Mouse (Mus musculus): ENCODE measurements around the gene Usp6nl. TPM values are rescaled to one million over a fixed set of nuclear protein-coding genes. Genes with fewer than 3 reads are reported as not detected.
A peak's percentile ranks its signal among the peaks of the same experiment; 100 is the strongest.

Gene Usp6nl
- 6.8 and 6.9 TPM in 2 replicates for polyA plus RNA-seq (2012; rRNA removed)

DNA sequence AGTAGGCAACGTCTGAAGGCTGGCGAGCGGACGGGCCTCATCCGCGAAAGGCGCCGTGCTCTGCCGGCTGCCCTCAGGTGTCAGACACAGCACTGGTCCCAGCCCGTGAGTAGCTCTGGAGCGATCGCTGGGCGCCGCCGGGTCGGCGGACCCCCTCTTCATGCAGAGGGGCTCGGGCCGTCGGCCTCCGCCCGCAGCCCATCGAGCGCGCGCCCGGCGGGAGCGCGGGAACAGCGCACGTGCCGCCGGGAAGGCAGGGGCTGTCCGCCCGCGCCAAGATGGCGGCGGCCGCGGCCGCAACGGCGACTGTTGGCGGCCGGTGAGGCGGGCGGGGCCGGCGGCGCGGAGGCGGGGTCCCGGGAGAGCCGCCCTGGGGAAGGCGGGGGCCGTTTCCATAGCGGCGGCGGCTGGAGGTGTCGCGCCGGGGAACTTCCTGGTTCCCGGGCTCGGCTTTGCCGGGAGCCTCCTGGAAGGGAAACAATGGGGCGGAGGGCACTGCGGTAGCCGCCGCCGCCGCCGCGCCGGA is at the start of gene Usp6nl:
Gene Usp6nl, plus strand, starts transcription at position 292 of the 526 bp plus-strand sequence.
- Histone ChIP-seq H3K4me3 (ENCODE audit: extremely low read depth, insufficient read depth, insufficient read length) (peak within 1 kb of the TSS; percentile 80), H3K27me3 (ENCODE audit: control insufficient read depth, insufficient read depth, low read length) (no peaks in the 10 kb centered on the region), H3K27ac (ENCODE audit: insufficient read depth, low read length) (peak within 1 kb of the TSS; percentile 88), H3K4me1 (ENCODE audit: control insufficient read depth, insufficient read depth, insufficient read length) (peaks cover 2% of the 10 kb centered on the region; the same call in 1 of the 2 replicates), H3K36me3 (ENCODE audit: control insufficient read depth, insufficient read depth, low read length) (no peaks in the 10 kb centered on the region)
- WGBS: 2% methylated on average over 69 of the region's 75 CpGs
- TF ChIP-seq POLR2A (IDR thresholded peaks at IDR 0.05; ENCODE audit: low read depth, low read length): peak; percentile 53
- TF ChIP-seq CTCF (IDR thresholded peaks at IDR 0.05; ENCODE audit: extremely low read depth, insufficient read depth, insufficient read length, insufficient replicate concordance): no peak
- DNase-seq (ENCODE audit: low read depth in 1 of 2, low spot score in 2 of 2): peak in 1 of 2 experiments; percentile 82

DNA sequence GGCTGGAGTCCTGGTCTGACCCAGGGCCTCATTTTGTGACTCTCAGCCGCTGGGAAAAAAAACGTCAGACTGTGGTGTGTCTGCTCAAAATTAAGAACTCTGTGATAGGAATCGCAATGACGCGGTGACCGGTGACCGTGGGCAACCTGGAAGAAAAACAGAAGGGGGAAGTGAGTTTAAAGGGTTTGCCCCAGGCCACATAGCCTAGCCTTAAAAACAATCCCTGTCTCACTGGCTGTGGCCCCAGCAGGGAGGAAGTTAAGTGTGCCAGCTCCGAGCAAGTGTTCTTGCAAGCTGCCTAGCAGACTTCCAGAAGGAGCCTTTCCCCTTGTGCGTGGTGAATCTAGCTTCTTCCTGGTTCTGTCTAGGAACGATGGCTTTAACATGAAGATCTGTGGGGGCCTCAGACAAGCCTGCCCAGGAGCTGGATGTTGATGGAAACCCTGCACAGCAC is 49.0 kb upstream of the Usp6nl start:
- Histone ChIP-seq H3K36me3 (ENCODE audit: control insufficient read depth, insufficient read depth, low read length) (no peaks in the 10 kb centered on the region), H3K4me1 (ENCODE audit: control insufficient read depth, insufficient read depth, insufficient read length) (peaks cover 10% of the 10 kb centered on the region; the same call in 1 of the 2 replicates), H3K27ac (ENCODE audit: insufficient read depth, low read length) (peak overlapping the region; percentile 76), H3K4me3 (ENCODE audit: extremely low read depth, insufficient read depth, insufficient read length) (peak overlapping the region; percentile 14; the same call in 1 of the 2 replicates), H3K27me3 (ENCODE audit: control insufficient read depth, insufficient read depth, low read length) (no peaks in the 10 kb centered on the region)
- peak; percentile 52 to 59 for DNase-seq (ENCODE audit: low read depth in 1 of 2, low spot score in 2 of 2)
- TF ChIP-seq CTCF (IDR thresholded peaks at IDR 0.05; ENCODE audit: extremely low read depth, insufficient read depth, insufficient read length, insufficient replicate concordance) (no peak), POLR2A (IDR thresholded peaks at IDR 0.05; ENCODE audit: low read depth, low read length) (no peak)
- 11% methylated on average over 10 of the region's 10 CpGs for WGBS

DNA sequence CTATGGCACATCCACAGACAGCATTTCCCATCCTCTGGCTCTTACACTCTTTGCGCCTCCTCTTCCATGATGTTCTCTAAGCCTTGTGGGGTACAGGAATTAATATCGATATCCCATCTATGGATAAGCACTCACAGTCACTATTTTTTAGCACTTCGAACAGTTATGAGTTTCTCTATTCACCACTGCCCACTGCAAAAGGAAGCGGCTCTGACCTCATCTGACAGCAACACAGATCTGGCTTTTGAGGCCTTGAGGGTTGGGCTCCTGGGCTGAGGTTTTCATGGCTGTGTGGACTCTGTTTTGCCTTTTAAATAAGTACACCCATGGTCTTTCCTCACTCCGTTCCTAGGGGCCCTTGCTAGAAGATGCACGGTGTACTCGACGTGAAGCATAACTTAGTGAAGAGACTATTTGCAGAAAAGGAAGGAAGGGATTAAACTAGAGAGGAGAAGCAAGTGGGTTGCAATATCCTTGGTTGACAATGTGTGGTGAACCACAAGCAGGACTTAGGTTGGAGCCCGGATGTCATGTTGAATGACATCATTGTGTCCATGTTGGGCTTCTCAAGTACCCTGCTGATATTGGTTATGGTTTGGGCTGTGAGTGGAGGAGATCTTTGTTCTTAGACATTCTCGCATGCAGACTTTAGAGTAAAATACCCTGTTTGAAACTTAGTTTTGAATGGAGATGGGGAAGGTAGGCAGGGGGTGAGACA is 43.5 kb upstream of the Usp6nl start:
- Histone ChIP-seq H3K36me3 (ENCODE audit: control insufficient read depth, insufficient read depth, low read length) (no peaks in the 10 kb centered on the region), H3K27ac (ENCODE audit: insufficient read depth, low read length) (no peak overlapping the region), H3K27me3 (ENCODE audit: control insufficient read depth, insufficient read depth, low read length) (no peaks in the 10 kb centered on the region), H3K4me1 (ENCODE audit: control insufficient read depth, insufficient read depth, insufficient read length) (peaks cover 9% of the 10 kb centered on the region; the same call in 1 of the 2 replicates), H3K4me3 (ENCODE audit: extremely low read depth, insufficient read depth, insufficient read length) (no peak overlapping the region)
- WGBS: 35% methylated on average over 10 of the region's 10 CpGs
- TF ChIP-seq CTCF (IDR thresholded peaks at IDR 0.05; ENCODE audit: extremely low read depth, insufficient read depth, insufficient read length, insufficient replicate concordance): no peak
- no peak for TF ChIP-seq POLR2A (IDR thresholded peaks at IDR 0.05; ENCODE audit: low read depth, low read length)
- no peak for DNase-seq (ENCODE audit: low read depth in 1 of 2, low spot score in 2 of 2)

DNA sequence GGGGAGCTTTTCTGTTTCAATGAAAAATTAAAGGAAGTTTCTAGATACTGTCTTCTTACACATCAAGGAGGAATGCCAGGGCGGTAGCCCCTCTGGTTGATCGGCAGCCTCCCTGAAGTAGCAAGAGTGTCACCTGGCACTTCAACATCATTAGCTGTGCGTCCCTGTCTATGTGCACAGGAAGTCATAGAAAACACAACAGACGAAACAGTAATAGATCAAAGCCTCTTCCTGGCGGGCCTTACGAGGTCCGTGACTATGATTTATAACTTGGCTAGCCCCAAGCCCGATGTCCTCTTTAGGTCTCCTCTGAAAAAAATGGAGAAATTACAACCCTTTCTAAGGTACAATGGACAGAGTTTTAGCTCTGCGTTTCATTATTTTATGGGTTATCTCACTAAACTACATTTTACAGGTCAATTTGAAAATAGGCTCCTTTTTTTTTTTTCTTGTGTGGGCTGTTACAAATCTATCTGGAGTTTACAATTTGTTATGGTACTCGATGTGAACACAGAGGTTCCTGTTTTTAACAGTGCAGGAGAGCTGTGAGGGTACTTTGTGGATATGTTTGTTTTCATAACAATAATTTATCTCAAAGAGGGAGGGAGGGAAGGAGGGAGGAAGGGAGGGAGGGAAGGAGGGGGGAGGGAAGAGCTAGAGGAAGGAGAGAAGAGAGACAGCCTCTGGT is 42.7 kb upstream of the Usp6nl start:
- peaks cover 10% of the 10 kb centered on the region; the same call in 1 of the 2 replicates for H3K4me1 ChIP-seq (ENCODE audit: control insufficient read depth, insufficient read depth, insufficient read length)
- H3K4me3 ChIP-seq (ENCODE audit: extremely low read depth, insufficient read depth, insufficient read length): no peak overlapping the region

DNA sequence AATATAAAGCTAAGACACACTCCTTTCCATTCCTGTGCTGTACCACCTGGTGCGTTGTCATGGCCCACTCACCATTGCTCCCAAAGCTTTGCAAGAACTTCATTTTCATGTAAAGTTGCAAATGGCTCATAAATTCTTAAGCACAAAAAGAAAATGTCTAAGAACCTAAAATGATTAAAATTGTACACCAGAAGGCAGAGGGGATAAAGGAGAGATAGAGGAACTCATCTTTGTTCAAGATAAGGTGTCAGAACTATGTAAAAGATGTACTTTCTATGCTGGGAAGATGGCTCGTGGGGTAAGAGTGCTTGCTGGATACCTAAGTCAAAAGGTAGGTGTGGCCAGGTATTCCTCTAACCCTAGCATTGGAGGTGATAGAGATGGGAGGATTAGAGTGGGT is 38.9 kb upstream of the Usp6nl start:
- Histone ChIP-seq H3K27ac (ENCODE audit: insufficient read depth, low read length) (no peak overlapping the region), H3K4me3 (ENCODE audit: extremely low read depth, insufficient read depth, insufficient read length) (no peak overlapping the region), H3K36me3 (ENCODE audit: control insufficient read depth, insufficient read depth, low read length) (no peaks in the 10 kb centered on the region), H3K4me1 (ENCODE audit: control insufficient read depth, insufficient read depth, insufficient read length) (peaks cover 10% of the 10 kb centered on the region; the same call in 1 of the 2 replicates), H3K27me3 (ENCODE audit: control insufficient read depth, insufficient read depth, low read length) (no peaks in the 10 kb centered on the region)
- WGBS: 88% methylated on average over 2 of the region's 2 CpGs
- DNase-seq (ENCODE audit: low read depth in 1 of 2, low spot score in 2 of 2): no peak
- TF ChIP-seq POLR2A (IDR thresholded peaks at IDR 0.05; ENCODE audit: low read depth, low read length) (no peak), CTCF (IDR thresholded peaks at IDR 0.05; ENCODE audit: extremely low read depth, insufficient read depth, insufficient read length, insufficient replicate concordance) (no peak)

More for the DNA sequence above, 42.7 kb upstream of the Usp6nl start:
- DNase-seq (ENCODE audit: low read depth in 1 of 2, low spot score in 2 of 2): no peak
- no peak for TF ChIP-seq POLR2A (IDR thresholded peaks at IDR 0.05; ENCODE audit: low read depth, low read length)
- H3K36me3 ChIP-seq (ENCODE audit: control insufficient read depth, insufficient read depth, low read length): no peaks in the 10 kb centered on the region
- H3K27ac ChIP-seq (ENCODE audit: insufficient read depth, low read length): no peak overlapping the region
- H3K27me3 ChIP-seq (ENCODE audit: control insufficient read depth, insufficient read depth, low read length): no peaks in the 10 kb centered on the region
- 14% methylated on average over 10 of the region's 10 CpGs for WGBS

DNA sequence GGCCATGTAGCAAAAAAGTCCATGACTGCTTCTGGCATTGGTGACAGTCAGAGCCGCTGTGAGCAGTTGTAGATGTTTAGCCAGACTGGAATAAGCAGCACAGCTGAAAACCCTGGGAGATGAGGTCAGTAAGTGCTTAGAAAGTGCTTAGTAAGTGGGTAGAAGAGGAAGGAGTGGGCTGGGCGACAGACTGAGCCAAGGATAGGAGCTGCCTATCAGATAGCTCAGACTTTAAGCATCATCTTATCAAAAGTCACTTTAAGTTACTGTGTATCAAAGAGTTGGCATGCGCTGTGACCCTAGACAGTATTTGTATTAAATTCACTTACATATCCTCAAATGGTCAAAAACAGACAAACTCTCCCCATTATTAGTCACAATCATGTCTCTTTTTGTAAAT is 37.7 kb upstream of the Usp6nl start:
- no peak for DNase-seq (ENCODE audit: low read depth in 1 of 2, low spot score in 2 of 2)
- no peak overlapping the region for H3K27ac ChIP-seq (ENCODE audit: insufficient read depth, low read length)
- WGBS: 67% methylated on average over 3 of the region's 3 CpGs
- H3K27me3 ChIP-seq (ENCODE audit: control insufficient read depth, insufficient read depth, low read length): no peaks in the 10 kb centered on the region
- TF ChIP-seq CTCF (IDR thresholded peaks at IDR 0.05; ENCODE audit: extremely low read depth, insufficient read depth, insufficient read length, insufficient replicate concordance) (no peak), POLR2A (IDR thresholded peaks at IDR 0.05; ENCODE audit: low read depth, low read length) (no peak)
- no peaks in the 10 kb centered on the region for H3K36me3 ChIP-seq (ENCODE audit: control insufficient read depth, insufficient read depth, low read length)
- H3K4me1 ChIP-seq (ENCODE audit: control insufficient read depth, insufficient read depth, insufficient read length): peaks cover 4% of the 10 kb centered on the region; the same call in 1 of the 2 replicates
- H3K4me3 ChIP-seq (ENCODE audit: extremely low read depth, insufficient read depth, insufficient read length): no peak overlapping the region

Data from spleen, adult 2 months (tissue).